Mouse (Mus musculus): ENCODE results near the gene Gm9913. TPM values are rescaled to one million over a fixed set of nuclear protein-coding genes. Genes with fewer than 3 reads are reported as not detected.

The Gm9913 gene
- polyA plus RNA-seq, 1 experiment from 2014 or later = 0.14 TPM

DNA sequence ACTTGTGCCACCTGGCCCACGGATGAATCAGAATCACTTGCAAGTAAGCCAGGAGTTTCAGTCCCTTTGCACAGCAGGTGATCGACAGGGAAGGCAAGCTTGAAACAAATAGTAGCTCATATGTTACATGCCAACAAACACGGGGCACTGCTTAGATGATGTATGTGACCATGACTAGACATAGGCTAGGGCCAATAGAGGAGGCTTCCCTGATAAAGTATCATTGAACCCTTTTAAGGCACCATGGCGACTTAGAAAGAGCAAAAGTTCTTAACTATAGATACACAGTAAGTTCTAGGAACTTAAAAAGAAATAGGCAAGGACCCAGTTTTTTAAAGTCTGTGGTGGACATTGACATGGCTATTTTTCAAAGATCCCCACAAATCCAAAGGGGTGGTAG is 3.0 kb downstream of the Gm9913 start, which contains the start of gene Fbn1:
Gene Fbn1, minus strand, starts transcription at position 101 of the 400 bp plus-strand sequence.
- H3K4me3 ChIP-seq (ENCODE audit: low read depth, low read length) = peak within 1 kb of the TSS; percentile 67
- ATAC-seq (no peak), DNase-seq (ENCODE audit: low spot score) (no peak)
- no peaks in the 10 kb centered on the region for H3K27me3 ChIP-seq (replicated peaks; ENCODE audit: control insufficient read depth, insufficient read depth, low read length)
- H3K4me1 ChIP-seq (ENCODE audit: control insufficient read depth, insufficient read depth, low read length) = peaks cover 4% of the 10 kb centered on the region; the same call in 1 of the 2 replicates
- 82% methylated on average over 4 of the region's 4 CpGs for WGBS
- no peaks in the 10 kb centered on the region for H3K9me3 ChIP-seq (replicated peaks; ENCODE audit: control insufficient read depth, low read length)
- no peak within 1 kb of the TSS for H3K27ac ChIP-seq (ENCODE audit: low read depth, low read length)
- peak within 1 kb of the TSS; percentile 78 for H3K9ac ChIP-seq (ENCODE audit: low read length)
- no peaks in the 10 kb centered on the region for H3K36me3 ChIP-seq (ENCODE audit: control insufficient read depth, insufficient read depth, low read length)
- peak within 1 kb of the TSS; percentile 99 for H3K4me2 ChIP-seq (ENCODE audit: low read length)

DNA sequence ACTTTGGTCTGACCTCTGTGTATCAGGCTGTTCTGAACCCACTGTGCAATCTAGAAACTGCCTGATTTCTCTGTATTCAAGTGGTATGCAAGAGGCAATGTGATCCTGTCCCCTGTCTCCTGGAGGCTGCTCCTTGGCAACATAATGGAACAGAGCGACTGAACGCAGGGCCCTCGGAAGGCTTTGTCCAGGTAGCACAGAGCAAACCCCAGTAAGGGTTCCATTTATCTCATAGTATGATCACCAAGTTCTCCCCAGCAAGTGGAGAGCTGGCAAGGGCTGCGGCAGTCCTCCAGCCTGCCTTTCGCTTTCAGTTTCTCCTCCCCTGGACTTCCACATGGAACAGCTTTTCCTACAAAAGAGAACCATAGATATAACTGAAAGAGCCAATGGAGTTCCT is 3.5 kb downstream of the Gm9913 start:
- WGBS = 90% methylated on average over 5 of the region's 5 CpGs
- no peak overlapping the region for H3K4me3 ChIP-seq (ENCODE audit: low read depth, low read length)

DNA sequence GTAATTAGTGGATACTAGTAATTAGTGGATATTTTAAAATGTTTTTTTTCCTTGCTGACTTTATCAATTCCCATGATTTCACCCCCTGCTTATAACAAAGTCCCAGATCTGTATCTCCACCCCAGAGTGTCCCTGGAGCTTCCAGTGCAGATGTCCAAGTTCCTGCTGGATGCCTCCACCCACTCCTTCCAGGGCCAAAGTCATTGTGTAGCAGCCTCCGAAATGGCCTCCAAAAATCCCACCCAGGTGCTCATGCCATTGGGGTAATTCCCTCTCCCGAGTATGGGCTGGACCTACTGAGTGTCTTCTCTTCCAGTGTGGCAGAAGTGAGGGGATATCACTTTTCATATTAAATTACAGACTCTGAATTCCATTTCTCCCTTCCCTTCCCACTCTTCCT is 5.9 kb downstream of the Gm9913 start:
- DNase-seq (ENCODE audit: low spot score) = no peak
- no peak for ATAC-seq
- Histone ChIP-seq H3K4me3 (ENCODE audit: low read depth, low read length) (no peak overlapping the region), H3K4me2 (ENCODE audit: low read length) (no peak overlapping the region), H3K27ac (ENCODE audit: low read depth, low read length) (no peak overlapping the region), H3K36me3 (ENCODE audit: control insufficient read depth, insufficient read depth, low read length) (no peaks in the 10 kb centered on the region), H3K4me1 (ENCODE audit: control insufficient read depth, insufficient read depth, low read length) (peaks cover 4% of the 10 kb centered on the region; the same call in 1 of the 2 replicates), H3K9ac (ENCODE audit: low read length) (no peak overlapping the region), H3K27me3 (replicated peaks; ENCODE audit: control insufficient read depth, insufficient read depth, low read length) (no peaks in the 10 kb centered on the region), H3K9me3 (replicated peaks; ENCODE audit: control insufficient read depth, low read length) (no peaks in the 10 kb centered on the region)
- 90% methylated on average over 2 of the region's 2 CpGs for WGBS

More for the DNA sequence above, 3.5 kb downstream of the Gm9913 start:
- H3K4me1 ChIP-seq (ENCODE audit: control insufficient read depth, insufficient read depth, low read length) = peaks cover 4% of the 10 kb centered on the region; the same call in 1 of the 2 replicates
- H3K27me3 ChIP-seq (replicated peaks; ENCODE audit: control insufficient read depth, insufficient read depth, low read length) = no peaks in the 10 kb centered on the region
- no peak overlapping the region for H3K4me2 ChIP-seq (ENCODE audit: low read length)
- H3K9ac ChIP-seq (ENCODE audit: low read length) = no peak overlapping the region
- no peak for ATAC-seq
- H3K27ac ChIP-seq (ENCODE audit: low read depth, low read length) = no peak overlapping the region
- no peaks in the 10 kb centered on the region for H3K36me3 ChIP-seq (ENCODE audit: control insufficient read depth, insufficient read depth, low read length)
- DNase-seq (ENCODE audit: low spot score) = no peak
- no peaks in the 10 kb centered on the region for H3K9me3 ChIP-seq (replicated peaks; ENCODE audit: control insufficient read depth, low read length)

DNA sequence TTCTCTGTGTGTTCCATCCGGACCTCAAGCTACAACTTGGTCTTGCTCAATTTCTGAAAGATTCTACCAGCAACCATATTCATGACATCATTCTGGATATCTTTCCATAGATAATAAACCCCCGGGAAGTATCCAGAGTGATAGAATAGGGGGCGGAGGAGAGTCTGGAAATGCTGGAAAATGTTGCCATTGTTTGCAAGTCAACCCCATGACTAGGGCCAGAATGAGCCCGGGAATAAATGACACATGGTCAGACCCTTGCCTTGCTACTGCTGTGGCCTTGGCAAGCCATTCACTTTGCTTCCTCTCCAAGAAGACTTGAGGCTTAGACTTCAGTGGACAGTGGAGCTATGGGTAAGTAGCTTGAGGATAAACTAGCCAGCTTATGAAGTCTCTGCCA is 7.0 kb downstream of the Gm9913 start:
- Histone ChIP-seq H3K4me1 (ENCODE audit: control insufficient read depth, insufficient read depth, low read length) (peaks cover 1% of the 10 kb centered on the region; the same call in 1 of the 2 replicates), H3K36me3 (ENCODE audit: control insufficient read depth, insufficient read depth, low read length) (no peaks in the 10 kb centered on the region), H3K27ac (ENCODE audit: low read depth, low read length) (no peak overlapping the region), H3K27me3 (replicated peaks; ENCODE audit: control insufficient read depth, insufficient read depth, low read length) (no peaks in the 10 kb centered on the region), H3K9ac (ENCODE audit: low read length) (no peak overlapping the region), H3K9me3 (replicated peaks; ENCODE audit: control insufficient read depth, low read length) (no peaks in the 10 kb centered on the region), H3K4me3 (ENCODE audit: low read depth, low read length) (no peak overlapping the region), H3K4me2 (ENCODE audit: low read length) (no peak overlapping the region)
- DNase-seq (ENCODE audit: low spot score) (no peak), ATAC-seq (no peak)
- 78% methylated on average over 4 of the region's 4 CpGs for WGBS

DNA sequence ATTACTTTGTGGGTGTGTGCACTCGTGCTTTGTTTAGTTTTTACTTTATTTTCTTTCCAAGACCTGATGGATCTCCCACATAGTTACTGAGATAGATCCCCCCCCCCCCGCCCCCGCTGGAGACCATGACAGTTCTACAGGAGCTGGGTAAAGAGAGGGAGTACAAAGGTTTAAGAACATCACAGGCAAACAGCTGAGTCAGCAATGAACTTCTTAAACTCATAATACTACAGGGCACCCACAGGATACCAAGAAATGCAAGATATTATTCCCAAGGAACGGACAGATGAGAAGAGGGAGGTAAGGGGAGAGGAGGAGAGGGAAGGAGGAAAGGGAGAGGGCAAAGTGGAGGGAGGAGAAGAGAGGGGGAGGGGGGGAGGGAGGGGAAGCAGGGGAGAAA is 7.7 kb downstream of the Gm9913 start:
- H3K9ac ChIP-seq (ENCODE audit: low read length) = no peak overlapping the region
- DNase-seq (ENCODE audit: low spot score) = no peak
- no peaks in the 10 kb centered on the region for H3K27me3 ChIP-seq (replicated peaks; ENCODE audit: control insufficient read depth, insufficient read depth, low read length)
- H3K4me2 ChIP-seq (ENCODE audit: low read length) = no peak overlapping the region
- no peak overlapping the region for H3K27ac ChIP-seq (ENCODE audit: low read depth, low read length)
- no peaks in the 10 kb centered on the region for H3K4me1 ChIP-seq (ENCODE audit: control insufficient read depth, insufficient read depth, low read length)
- WGBS = 83% methylated on average over 4 of the region's 4 CpGs
- ATAC-seq = no peak
- no peaks in the 10 kb centered on the region for H3K9me3 ChIP-seq (replicated peaks; ENCODE audit: control insufficient read depth, low read length)
- no peak overlapping the region for H3K4me3 ChIP-seq (ENCODE audit: low read depth, low read length)
- no peaks in the 10 kb centered on the region for H3K36me3 ChIP-seq (ENCODE audit: control insufficient read depth, insufficient read depth, low read length)

DNA sequence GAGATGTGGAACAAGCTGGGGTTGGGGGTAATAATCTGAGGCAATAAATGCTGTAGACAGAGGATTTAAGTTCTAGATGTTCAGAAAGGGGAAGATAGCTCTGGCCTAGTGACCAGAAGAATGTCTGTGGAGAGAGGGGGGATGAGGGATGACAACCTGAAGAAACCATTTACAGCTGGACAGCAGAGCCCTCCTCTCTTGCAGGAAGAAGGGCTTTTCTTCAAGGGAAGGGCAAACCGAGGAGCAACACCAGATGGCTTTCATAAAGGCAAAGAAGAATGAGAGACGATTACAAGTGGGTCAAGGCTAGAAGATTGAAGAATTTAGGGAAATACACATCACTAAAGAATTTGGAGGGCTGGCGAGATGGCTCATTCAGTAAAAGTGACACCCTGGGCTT is 9.5 kb downstream of the Gm9913 start:
- H3K9me3 ChIP-seq (replicated peaks; ENCODE audit: control insufficient read depth, low read length) = no peaks in the 10 kb centered on the region
- H3K9ac ChIP-seq (ENCODE audit: low read length) = no peak overlapping the region
- H3K4me3 ChIP-seq (ENCODE audit: low read depth, low read length) = no peak overlapping the region
- H3K36me3 ChIP-seq (ENCODE audit: control insufficient read depth, insufficient read depth, low read length) = no peaks in the 10 kb centered on the region
- ATAC-seq (no peak), DNase-seq (ENCODE audit: low spot score) (no peak)
- H3K27me3 ChIP-seq (replicated peaks; ENCODE audit: control insufficient read depth, insufficient read depth, low read length) = no peaks in the 10 kb centered on the region
- no peak overlapping the region for H3K4me2 ChIP-seq (ENCODE audit: low read length)
- H3K27ac ChIP-seq (ENCODE audit: low read depth, low read length) = no peak overlapping the region
- WGBS = 73% methylated on average over 3 of the region's 3 CpGs
- no peaks in the 10 kb centered on the region for H3K4me1 ChIP-seq (ENCODE audit: control insufficient read depth, insufficient read depth, low read length)

DNA sequence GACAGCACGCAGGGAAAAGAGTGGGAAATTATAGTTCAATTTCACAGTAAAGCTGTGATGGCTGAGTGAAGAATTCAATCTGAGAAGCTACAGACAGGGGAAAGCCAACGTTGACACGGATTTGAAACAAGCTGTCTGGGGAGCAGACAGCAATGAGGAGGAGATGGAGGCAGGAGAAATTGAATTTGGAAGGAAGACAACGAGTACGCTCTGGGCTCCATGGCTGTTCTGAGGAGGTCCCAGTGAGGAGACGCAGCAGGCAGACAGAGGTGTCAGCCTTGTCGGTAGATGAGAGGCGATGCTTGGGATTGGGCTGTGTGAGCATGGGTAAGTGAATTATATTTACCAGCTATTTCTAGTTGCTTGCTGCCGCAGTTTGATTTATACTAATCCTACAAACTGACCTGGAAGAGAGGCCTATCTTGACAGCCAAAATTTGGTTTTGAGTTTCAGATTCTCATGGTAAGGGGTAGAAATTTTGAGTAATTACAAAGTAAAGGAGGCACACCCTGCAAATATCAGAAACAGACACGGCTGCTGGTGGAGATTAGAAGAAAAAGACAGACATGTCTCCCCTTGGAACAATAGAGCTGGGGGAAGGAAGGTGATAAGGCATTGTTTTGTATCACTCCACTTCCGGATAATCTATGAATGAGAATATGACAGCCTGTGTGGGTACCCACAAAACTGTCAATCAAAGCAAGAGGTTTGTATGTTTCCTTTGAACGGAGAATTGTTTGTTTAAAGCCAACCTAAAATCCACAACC is 10.6 kb downstream of the Gm9913 start:
- 80% methylated on average over 12 of the region's 12 CpGs for WGBS
- ATAC-seq = peak; percentile 34; the same call in 1 of the 2 replicates
- no peak for DNase-seq (ENCODE audit: low spot score)

DNA sequence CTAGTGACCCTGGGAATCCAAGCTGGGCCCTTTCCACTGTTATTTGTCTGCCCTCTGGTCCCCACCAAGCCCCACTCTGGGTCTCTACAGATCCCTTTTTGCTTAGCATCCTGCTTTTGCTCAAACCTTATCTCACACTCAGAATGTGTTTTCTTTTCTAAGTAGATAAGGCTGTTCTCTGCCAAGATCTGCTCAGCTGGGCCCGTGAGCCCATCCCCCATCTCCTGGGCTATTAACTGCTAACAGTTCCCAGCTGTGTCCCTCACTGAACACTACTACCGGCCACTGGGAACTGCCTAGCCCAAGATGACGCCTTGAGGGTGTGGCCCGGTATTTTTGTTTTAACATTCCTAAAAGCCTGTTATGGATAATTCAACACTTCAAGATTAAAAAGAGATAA is 11.7 kb downstream of the Gm9913 start:
- no peaks in the 10 kb centered on the region for H3K9me3 ChIP-seq (replicated peaks; ENCODE audit: control insufficient read depth, low read length)
- no peak overlapping the region for H3K27ac ChIP-seq (ENCODE audit: low read depth, low read length)
- H3K4me1 ChIP-seq (ENCODE audit: control insufficient read depth, insufficient read depth, low read length) = no peaks in the 10 kb centered on the region
- H3K9ac ChIP-seq (ENCODE audit: low read length) = no peak overlapping the region
- H3K4me2 ChIP-seq (ENCODE audit: low read length) = no peak overlapping the region
- DNase-seq (ENCODE audit: low spot score) = no peak
- no peaks in the 10 kb centered on the region for H3K27me3 ChIP-seq (replicated peaks; ENCODE audit: control insufficient read depth, insufficient read depth, low read length)
- no peak for ATAC-seq
- WGBS = 53% methylated on average over 4 of the region's 4 CpGs
- H3K4me3 ChIP-seq (ENCODE audit: low read depth, low read length) = no peak overlapping the region
- H3K36me3 ChIP-seq (ENCODE audit: control insufficient read depth, insufficient read depth, low read length) = no peaks in the 10 kb centered on the region

More for the DNA sequence above, 10.6 kb downstream of the Gm9913 start:
- H3K27ac ChIP-seq (ENCODE audit: low read depth, low read length) = 0 out of 2 replicates have a peak overlapping the region, but pooled peaks have one; percentile 4
- no peak overlapping the region for H3K4me2 ChIP-seq (ENCODE audit: low read length)
- no peak overlapping the region for H3K9ac ChIP-seq (ENCODE audit: low read length)
- H3K27me3 ChIP-seq (replicated peaks; ENCODE audit: control insufficient read depth, insufficient read depth, low read length) = no peaks in the 10 kb centered on the region
- H3K4me1 ChIP-seq (ENCODE audit: control insufficient read depth, insufficient read depth, low read length) = no peaks in the 10 kb centered on the region
- H3K36me3 ChIP-seq (ENCODE audit: control insufficient read depth, insufficient read depth, low read length) = no peaks in the 10 kb centered on the region
- no peak overlapping the region for H3K4me3 ChIP-seq (ENCODE audit: low read depth, low read length)
- H3K9me3 ChIP-seq (replicated peaks; ENCODE audit: control insufficient read depth, low read length) = no peaks in the 10 kb centered on the region

DNA sequence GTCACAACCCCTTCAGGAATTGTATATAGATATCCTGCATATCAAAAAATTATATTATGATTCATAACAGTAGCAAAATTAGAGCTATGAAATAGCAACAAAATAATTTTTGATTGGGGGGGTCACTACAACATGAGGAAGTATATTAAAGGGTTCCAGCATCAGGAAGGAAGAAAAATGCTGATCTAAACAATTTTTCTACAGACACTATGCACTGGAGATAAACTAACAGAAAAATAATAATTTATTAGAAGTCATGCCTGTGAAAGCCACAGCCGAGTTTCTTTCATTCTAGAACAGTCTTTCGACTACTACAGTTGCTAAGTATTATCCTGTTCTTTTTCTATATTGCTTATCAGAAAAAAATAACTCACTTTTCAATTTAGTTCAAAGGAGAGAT is 20.6 kb downstream of the Gm9913 start:
- Histone ChIP-seq H3K9ac (ENCODE audit: low read length) (no peak overlapping the region), H3K9me3 (replicated peaks; ENCODE audit: control insufficient read depth, low read length) (no peaks in the 10 kb centered on the region), H3K4me3 (ENCODE audit: low read depth, low read length) (no peak overlapping the region), H3K4me2 (ENCODE audit: low read length) (no peak overlapping the region), H3K27me3 (replicated peaks; ENCODE audit: control insufficient read depth, insufficient read depth, low read length) (no peaks in the 10 kb centered on the region), H3K36me3 (ENCODE audit: control insufficient read depth, insufficient read depth, low read length) (no peaks in the 10 kb centered on the region), H3K27ac (ENCODE audit: low read depth, low read length) (no peak overlapping the region), H3K4me1 (ENCODE audit: control insufficient read depth, insufficient read depth, low read length) (no peaks in the 10 kb centered on the region)
- no peak for DNase-seq (ENCODE audit: low spot score)
- ATAC-seq = no peak
- 89% methylated on average over 2 of the region's 2 CpGs for WGBS

Data from forebrain, embryonic 14.5 days (tissue).